Mouse (Mus musculus) CH12.LX (cell line): Measurements from ENCODE around the gene Igfbp3. TPM values are rescaled to one million over a fixed set of nuclear protein-coding genes. Genes with fewer than 3 reads are reported as not detected.

Experiments used
- DNase-seq: peaks from one replicate; pipeline ENCODE4 v3.0.0-alpha.2; 2013; ENCODE audit errors: extremely low read depth
- H3K27ac ChIP-seq: 2 replicates; pipeline ENCODE4 v1.5.1; 2012; ENCODE audit warnings: low read depth, mild to moderate bottlenecking, control low read depth, moderate library complexity; ENCODE audit not compliant: insufficient read depth
- H3K27me3 ChIP-seq: replicated peaks from 2 replicates; pipeline ENCODE3; 2012; ENCODE audit warnings: inconsistent platforms
- H3K36me3 ChIP-seq, 2 experiments: replicated peaks in 1 of 2; 2 replicates each; pipeline versions ENCODE3 to v1.6.1; 2012; ENCODE audit warnings: inconsistent platforms in 1 of 2, low read length in 1 of 2, mild to moderate bottlenecking in 1 of 2, mixed read lengths in 1 of 2, moderate library complexity in 1 of 2; ENCODE audit not compliant: control insufficient read depth in 1 of 2, insufficient read depth in 1 of 2
- H3K4me1 ChIP-seq, 2 experiments: 2 replicates each; pipeline ENCODE4 v1.6.1; 2012; ENCODE audit warnings: inconsistent platforms in 1 of 2, moderate library complexity in 1 of 2; ENCODE audit not compliant: insufficient read depth in 2 of 2, control insufficient read depth in 1 of 2
- H3K4me2 ChIP-seq: 2 replicates; pipeline ENCODE4 v1.6.1; 2012; ENCODE audit warnings: low read depth, mild to moderate bottlenecking, control low read depth; ENCODE audit not compliant: poor library complexity, insufficient read depth, severe bottlenecking
- H3K4me3 ChIP-seq, 3 experiments: fragments of 150-350 bp in 1 of 3; sonication (generic) in 1 of 3; replicated peaks in 1 of 3; 2 replicates each; pipeline versions ENCODE3 to v1.5.1; 2011 to 2012; ENCODE audit warnings: low read depth in 2 of 3, low read length in 2 of 3, mild to moderate bottlenecking in 2 of 3, moderate library complexity in 2 of 3, control low read depth in 1 of 3, improper control_type of control experiment in 1 of 3, inconsistent platforms in 1 of 3, mixed read lengths in 1 of 3; ENCODE audit not compliant: poor library complexity in 1 of 3
- H3K79me2 ChIP-seq: replicated peaks from 2 replicates; pipeline ENCODE4 v1.6.1; 2012; ENCODE audit warnings: mild to moderate bottlenecking, moderate library complexity; ENCODE audit not compliant: control insufficient read depth, poor library complexity, insufficient read depth, severe bottlenecking; ENCODE audit errors: extremely low read depth
- H3K9ac ChIP-seq: 2 replicates; pipeline ENCODE4 v1.6.1; 2012; ENCODE audit warnings: low read depth, mild to moderate bottlenecking, control low read depth, moderate library complexity; ENCODE audit not compliant: insufficient read depth
- H3K9me3 ChIP-seq: replicated peaks from 2 replicates; pipeline ENCODE3; 2012; ENCODE audit warnings: low read length, inconsistent platforms, mixed read lengths
- BHLHE40 ChIP-seq: IDR thresholded peaks from 2 replicates; pipeline ENCODE4 v1.6.1; 2011; ENCODE audit warnings: mild to moderate bottlenecking, low read depth, low read length, improper control_type of control experiment
- CHD1 ChIP-seq: IDR thresholded peaks from 2 replicates; pipeline ENCODE4 v1.6.1; 2012; ENCODE audit warnings: low read depth, low read length, improper control_type of control experiment, inconsistent platforms
- CHD2 ChIP-seq: IDR thresholded peaks from 2 replicates; pipeline ENCODE4 v1.6.1; 2011; ENCODE audit warnings: low read length, improper control_type of control experiment
- CTCF ChIP-seq, 2 experiments: IDR thresholded peaks in 1 of 2; conservative IDR thresholded peaks in 1 of 2; 2 replicates each; pipeline ENCODE4 v1.5.1; 2011 to 2012; ENCODE audit warnings: low read depth in 2 of 2, low read length in 2 of 2, improper control_type of control experiment in 1 of 2, inconsistent platforms in 1 of 2, mild to moderate bottlenecking in 1 of 2, moderate library complexity in 1 of 2
- E2F4 ChIP-seq: IDR thresholded peaks from 2 replicates; pipeline ENCODE4 v1.6.1; 2011; ENCODE audit warnings: low read depth, low read length, improper control_type of control experiment; ENCODE audit not compliant: insufficient replicate concordance
- ELF1 ChIP-seq: IDR thresholded peaks from 2 replicates; pipeline ENCODE4 v1.6.1; 2014; ENCODE audit warnings: low read depth, mild to moderate bottlenecking, inconsistent platforms, low read length, improper control_type of control experiment
- EP300 ChIP-seq: IDR thresholded peaks from 2 replicates; pipeline ENCODE4 v1.6.1; 2011; ENCODE audit warnings: low read length, improper control_type of control experiment
- ETS1 ChIP-seq: conservative IDR thresholded peaks from 2 replicates; pipeline ENCODE4 v1.6.1; 2012; ENCODE audit warnings: low read depth, mild to moderate bottlenecking, inconsistent platforms, low read length, improper control_type of control experiment, moderate library complexity
- HCFC1 ChIP-seq: IDR thresholded peaks from 2 replicates; pipeline ENCODE4 v1.6.1; 2012; ENCODE audit warnings: low read depth, mild to moderate bottlenecking, inconsistent platforms, low read length, improper control_type of control experiment
- IRF4 ChIP-seq: IDR thresholded peaks from 2 replicates; pipeline ENCODE4 v1.6.1; 2014; ENCODE audit warnings: low read depth, mild to moderate bottlenecking, inconsistent platforms, low read length, improper control_type of control experiment
- JUN ChIP-seq: IDR thresholded peaks from 2 replicates; pipeline ENCODE4 v1.6.1; 2011; ENCODE audit warnings: low read depth, mild to moderate bottlenecking, low read length, improper control_type of control experiment, moderate library complexity; ENCODE audit not compliant: insufficient read depth
- KAT2A ChIP-seq: IDR thresholded peaks from 2 replicates; pipeline ENCODE4 v1.6.1; 2012; ENCODE audit warnings: low read length, improper control_type of control experiment, inconsistent platforms; ENCODE audit not compliant: insufficient replicate concordance
- MAFK ChIP-seq: IDR thresholded peaks from 2 replicates; pipeline ENCODE4 v1.6.1; 2011; ENCODE audit warnings: low read length, improper control_type of control experiment; ENCODE audit not compliant: insufficient replicate concordance
- MEF2A ChIP-seq: IDR thresholded peaks from 2 replicates; pipeline ENCODE4 v1.6.1; 2014; ENCODE audit warnings: low read depth, mild to moderate bottlenecking, inconsistent platforms, low read length, improper control_type of control experiment, borderline replicate concordance
- NELFE ChIP-seq: IDR thresholded peaks from 2 replicates; pipeline ENCODE4 v1.6.1; 2011; ENCODE audit warnings: low read depth, low read length, improper control_type of control experiment
- NRF1 ChIP-seq: IDR thresholded peaks from 2 replicates; pipeline ENCODE4 v1.6.1; 2014; ENCODE audit warnings: low read depth, mild to moderate bottlenecking, inconsistent platforms, low read length, improper control_type of control experiment, moderate library complexity
- POLR2A ChIP-seq: IDR thresholded peaks from 2 replicates; pipeline ENCODE4 v1.6.1; 2011; ENCODE audit warnings: low read depth, mild to moderate bottlenecking, improper control_type of control experiment, low read length
- POLR2AphosphoS2 ChIP-seq: IDR thresholded peaks from 2 replicates; pipeline ENCODE4 v1.6.1; 2011; ENCODE audit warnings: low read depth, low read length, improper control_type of control experiment
- SIN3A ChIP-seq: IDR thresholded peaks from 2 replicates; pipeline ENCODE4 v1.6.1; 2012; ENCODE audit warnings: low read length, improper control_type of control experiment, inconsistent platforms
- TBP ChIP-seq: conservative IDR thresholded peaks from 2 replicates; pipeline ENCODE4 v1.6.1; 2011; ENCODE audit warnings: low read depth, low read length, improper control_type of control experiment
- UBTF ChIP-seq: IDR thresholded peaks from 2 replicates; pipeline ENCODE4 v1.6.1; 2012; ENCODE audit warnings: low read depth, mild to moderate bottlenecking, inconsistent platforms, low read length, improper control_type of control experiment, moderate library complexity
- ZNF384 ChIP-seq: IDR thresholded peaks from 2 replicates; pipeline ENCODE4 v1.6.1; 2012; ENCODE audit warnings: low read depth, low read length, improper control_type of control experiment, inconsistent platforms
- dilution Hi-C: fragments of 300-500 bp; cut with MboI; formaldehyde crosslinking; loops from 2 replicates; pipeline ENCODE4 v1.14.3; 2020; ENCODE audit warnings: low sequenced_read_pairs; ENCODE audit not compliant: extremely low pct_unique_long_range_greater_than_20kb, extremely low pct_ligation_motif_present
- in situ Hi-C: fragments of 300-500 bp; cut with MboI; formaldehyde crosslinking; loops from 3 replicates; pipeline ENCODE4 v1.14.3; 2019; ENCODE audit warnings: low sequenced_read_pairs, low pct_ligation_motif_present, low pct_unique_long_range_greater_than_20kb, mixed read lengths
- polyA plus RNA-seq: library from polyadenylated mRNA; unstranded; fragments of >175 nt; gene quantifications from 2 replicates; pipeline ENCODE4 v1.2.1, GENCODE M21; 2012; ENCODE audit warnings: low read depth; ENCODE audit not compliant: insufficient read length
- total RNA-seq, 2 experiments: library from RNA; depleted of rRNA; stranded (reverse); fragments of 300-350 nt in 1 of 2; fragments of >200 nt in 1 of 2; gene quantifications; 2 replicates each; pipeline ENCODE4 v1.2.3; 2012 to 2014

The Igfbp3 gene
- total and polyA plus RNA-seq, 3 experiments: not detected

DNA sequence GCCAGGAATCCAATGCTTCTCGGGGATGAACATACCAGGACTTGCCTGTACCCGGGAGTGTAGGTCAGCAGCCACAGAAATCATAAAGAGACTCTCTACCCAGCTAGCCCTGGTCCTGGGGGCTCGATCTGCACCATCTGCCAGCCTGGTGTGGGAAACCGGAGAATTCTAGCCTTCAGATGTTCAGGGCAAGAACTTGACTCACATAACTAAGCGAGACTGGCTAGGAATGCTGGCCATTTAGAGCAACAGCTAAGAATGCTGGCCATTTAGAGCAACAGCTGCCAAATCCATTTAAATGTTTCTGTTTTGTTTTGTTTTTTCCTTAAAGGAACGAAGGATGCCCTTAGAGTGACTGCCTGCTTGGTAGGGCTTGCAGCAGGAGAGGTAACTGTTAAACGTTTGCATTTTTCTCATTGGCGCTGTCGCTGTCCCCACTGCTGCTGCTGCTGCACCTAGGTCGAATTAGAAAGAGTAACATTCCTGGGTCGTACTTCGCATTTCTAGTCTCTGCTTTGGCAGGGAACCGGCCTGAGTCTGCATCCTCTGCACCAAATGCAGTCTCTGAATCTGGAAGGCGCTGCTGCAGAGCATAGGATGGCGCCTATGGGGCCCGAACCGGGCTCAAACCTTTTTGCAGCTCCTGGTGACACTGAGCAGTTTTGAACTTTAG, 1.5 kb downstream of the Igfbp3 start:
- no peak for DNase-seq
- Histone ChIP-seq H3K4me3 (no peak overlapping the region), H3K36me3 (no peaks in the 10 kb centered on the region), H3K27ac (no peak overlapping the region), H3K4me2 (no peak overlapping the region), H3K9ac (no peak overlapping the region), H3K27me3 (peaks cover 4% of the 10 kb centered on the region), H3K9me3 (peaks cover 52% of the 10 kb centered on the region), H3K4me1 (no peaks in the 10 kb centered on the region), H3K79me2 (no peaks in the 10 kb centered on the region)
- dilution Hi-C loops: no loop called here
- in situ Hi-C loops: loop anchor here (25.0 kb wide), 1 partner anchor 1025 kb away; no protein-coding TSS in a partner anchor
- TF ChIP-seq EP300 (no peak), UBTF (no peak), JUN (no peak), POLR2A (no peak), MAFK (no peak), CTCF (conservative IDR thresholded peaks at IDR 0.05 in 1 of 2, IDR thresholded peaks at IDR 0.05 in 1 of 2; ENCODE audit: low read depth in 2 of 2, low read length in 2 of 2) (no peak), CHD1 (no peak), HCFC1 (no peak), IRF4 (no peak), TBP (no peak), ELF1 (no peak), NELFE (no peak), SIN3A (no peak), POLR2AphosphoS2 (no peak), CHD2 (no peak), KAT2A (no peak)
- TF ChIP-seq, all 38 proteins: peak for 0

DNA sequence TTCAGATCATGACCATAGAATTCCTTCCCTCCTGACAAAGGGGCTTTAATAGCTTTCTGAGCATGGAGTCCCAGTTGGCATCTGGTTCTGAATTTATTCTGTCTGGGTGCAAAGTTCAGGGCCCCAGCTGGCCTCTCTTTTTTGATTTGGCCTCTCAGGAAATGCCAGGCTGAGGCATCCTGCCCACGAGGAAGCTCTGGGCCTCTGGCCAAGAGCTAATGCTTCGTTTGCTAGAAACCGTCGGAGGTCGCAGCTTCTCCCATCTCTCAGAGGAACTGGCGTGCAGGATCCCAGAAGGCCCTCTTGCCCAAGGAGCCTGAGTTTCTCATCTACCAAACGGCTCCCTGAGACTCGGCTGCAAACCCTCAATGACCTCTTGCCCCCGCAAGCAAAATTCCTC, 2.5 kb downstream of the Igfbp3 start:
- H3K9ac ChIP-seq: no peak overlapping the region
- dilution Hi-C loops (no loop called here), in situ Hi-C loops (loop anchor here (25.0 kb wide), 1 partner anchor 1026 kb away; no protein-coding TSS in a partner anchor)
- no peak for TF ChIP-seq HCFC1
- TF ChIP-seq ETS1: no peak
- no peak for TF ChIP-seq CHD1
- no peak for TF ChIP-seq MEF2A
- no peak for TF ChIP-seq ZNF384
- TF ChIP-seq E2F4: no peak
- TF ChIP-seq EP300: no peak
- no peak for TF ChIP-seq NRF1
- TF ChIP-seq KAT2A: no peak
- no peak for TF ChIP-seq BHLHE40
- TF ChIP-seq IRF4: no peak
- H3K79me2 ChIP-seq: no peaks in the 10 kb centered on the region
- H3K4me2 ChIP-seq: no peak overlapping the region
- peaks cover 4% of the 10 kb centered on the region for H3K27me3 ChIP-seq
- no peaks in the 10 kb centered on the region for H3K4me1 ChIP-seq
- no peak overlapping the region for H3K27ac ChIP-seq
- no peaks in the 10 kb centered on the region for H3K36me3 ChIP-seq
- H3K9me3 ChIP-seq: peaks cover 46% of the 10 kb centered on the region
- no peak for DNase-seq
- H3K4me3 ChIP-seq: no peak overlapping the region
